Mouse (Mus musculus) embryonic facial prominence, embryonic 11.5 days (tissue): ENCODE measurements around the gene Apopt1. TPM values are rescaled to one million over a fixed set of nuclear protein-coding genes. Genes with fewer than 3 reads are reported as not detected.

Source experiments
- ATAC-seq: fragments of 200-750 bp; cut with Nextera tagmentation; replicated peaks from 2 replicates; pipeline ENCODE4 v1.8.0; 2017; ENCODE audit warnings: low read depth; ENCODE audit not compliant: insufficient number of reproducible peaks, low FRiP score, low TSS enrichment
- DNase-seq: peaks from one replicate; pipeline ENCODE4 v3.0.0-alpha.2; 2015; ENCODE audit warnings: low spot score
- H3K27ac ChIP-seq: fragments of 300-500 bp; sonication (generic); replicated peaks from 2 replicates; pipeline ENCODE4 v1.5.1; 2014; ENCODE audit warnings: mild to moderate bottlenecking, low read depth, low read length, control low read depth
- H3K27me3 ChIP-seq: fragments of 300-500 bp; sonication (generic); 2 replicates; pipeline ENCODE4 v1.6.1; 2014; ENCODE audit warnings: mild to moderate bottlenecking, low read length, moderate library complexity, mixed read lengths; ENCODE audit not compliant: control insufficient read depth, insufficient read depth
- H3K36me3 ChIP-seq: fragments of 300-500 bp; sonication (generic); replicated peaks from 2 replicates; pipeline ENCODE4 v1.6.1; 2014; ENCODE audit warnings: low read depth, mild to moderate bottlenecking, low read length, moderate library complexity, mixed read lengths; ENCODE audit not compliant: control insufficient read depth, insufficient read depth
- H3K4me1 ChIP-seq: fragments of 300-500 bp; sonication (generic); 2 replicates; pipeline ENCODE4 v1.6.1; 2014; ENCODE audit warnings: low read length, mixed read lengths; ENCODE audit not compliant: control insufficient read depth, insufficient read depth
- H3K4me2 ChIP-seq: fragments of 300-500 bp; sonication (generic); 2 replicates; pipeline ENCODE4 v1.6.1; 2014; ENCODE audit warnings: low read depth, mild to moderate bottlenecking, control low read depth, low read length, moderate library complexity
- H3K4me3 ChIP-seq: fragments of 300-500 bp; sonication (generic); 2 replicates; pipeline ENCODE4 v1.5.1; 2014; ENCODE audit warnings: low read depth, low read length, control low read depth
- H3K9ac ChIP-seq: fragments of 300-500 bp; sonication (generic); replicated peaks from 2 replicates; pipeline ENCODE4 v1.6.1; 2014; ENCODE audit warnings: mild to moderate bottlenecking, control low read depth, low read length
- H3K9me3 ChIP-seq: fragments of 300-500 bp; sonication (generic); replicated peaks from 2 replicates; pipeline ENCODE4 v1.6.1; 2016; ENCODE audit warnings: mild to moderate bottlenecking, low read length, inconsistent platforms, mixed read lengths; ENCODE audit not compliant: control insufficient read depth
- WGBS: fragments of 180-500 bp; shearing (Covaris S2); extraction: QIAGEN DNeasy Blood & Tissue Kit; methylation state at CpG from one replicate; pipeline ENCODE4 v1.1.7; 2014; 5-methylcytosine and 5-hydroxymethylcytosine counted together
- polyA plus RNA-seq: library from polyadenylated mRNA; unstranded; fragments of >200 nt; fragmentation: Nextera tagmentation; extraction: Ambion mirVana; gene quantifications from 2 replicates; pipeline ENCODE4 v1.2.1, GENCODE M21; 2014

The Apopt1 gene
- polyA plus RNA-seq, 1 experiment from 2014 or later: 57.7 TPM

GRCm38 (mm10) chr12:111682003-111682402 lies 31.1 kb upstream of the Apopt1 start:
- ATAC-seq (no peak), DNase-seq (no peak)
- Histone ChIP-seq H3K27me3 (no peaks in the 10 kb centered on the region), H3K9me3 (no peaks in the 10 kb centered on the region), H3K4me2 (no peak overlapping the region), H3K9ac (no peak overlapping the region), H3K36me3 (no peaks in the 10 kb centered on the region; the same call in 1 of the 2 replicates), H3K4me1 (peaks cover 6% of the 10 kb centered on the region; the same call in 1 of the 2 replicates), H3K27ac (no peak overlapping the region), H3K4me3 (no peak overlapping the region)
- 84% methylated on average over 5 of the region's 5 CpGs for whole genome bisulfite sequencing

GRCm38 (mm10) chr12:111682806-111683205 lies 30.3 kb upstream of the Apopt1 start:
- H3K4me3 ChIP-seq: no peak overlapping the region
- H3K4me1 ChIP-seq: peaks cover 6% of the 10 kb centered on the region; the same call in 1 of the 2 replicates
- H3K9ac ChIP-seq: no peak overlapping the region
- no peaks in the 10 kb centered on the region for H3K9me3 ChIP-seq
- H3K27ac ChIP-seq: no peak overlapping the region
- DNase-seq (no peak), ATAC-seq (no peak)
- H3K4me2 ChIP-seq: no peak overlapping the region
- 64% methylated on average over 5 of the region's 5 CpGs for WGBS
- no peaks in the 10 kb centered on the region for H3K27me3 ChIP-seq
- H3K36me3 ChIP-seq: no peaks in the 10 kb centered on the region; the same call in 1 of the 2 replicates

- WGBS: 91% methylated on average over 4 of the region's 4 CpGs
- Histone ChIP-seq H3K27ac (no peak overlapping the region), H3K4me2 (no peak overlapping the region), H3K4me1 (no peaks in the 10 kb centered on the region), H3K4me3 (no peak overlapping the region), H3K36me3 (no peaks in the 10 kb centered on the region; the same call in 1 of the 2 replicates), H3K9ac (no peak overlapping the region), H3K9me3 (no peaks in the 10 kb centered on the region), H3K27me3 (no peaks in the 10 kb centered on the region)
- DNase-seq (no peak), ATAC-seq (no peak)
Observed at GRCm38 (mm10) chr12:111686390-111686789, 26.7 kb upstream of the Apopt1 start.

GRCm38 (mm10) chr12:111687350-111688068 lies 25.6 kb upstream of the Apopt1 start:
- no peaks in the 10 kb centered on the region for H3K4me1 ChIP-seq
- H3K9ac ChIP-seq: no peak overlapping the region
- no peaks in the 10 kb centered on the region; the same call in 1 of the 2 replicates for H3K36me3 ChIP-seq
- H3K4me3 ChIP-seq: no peak overlapping the region
- H3K9me3 ChIP-seq: no peaks in the 10 kb centered on the region
- DNase-seq (no peak), ATAC-seq (no peak)
- H3K4me2 ChIP-seq: no peak overlapping the region
- H3K27me3 ChIP-seq: no peaks in the 10 kb centered on the region
- WGBS: 40% methylated on average over 14 of the region's 14 CpGs
- no peak overlapping the region for H3K27ac ChIP-seq

DNA sequence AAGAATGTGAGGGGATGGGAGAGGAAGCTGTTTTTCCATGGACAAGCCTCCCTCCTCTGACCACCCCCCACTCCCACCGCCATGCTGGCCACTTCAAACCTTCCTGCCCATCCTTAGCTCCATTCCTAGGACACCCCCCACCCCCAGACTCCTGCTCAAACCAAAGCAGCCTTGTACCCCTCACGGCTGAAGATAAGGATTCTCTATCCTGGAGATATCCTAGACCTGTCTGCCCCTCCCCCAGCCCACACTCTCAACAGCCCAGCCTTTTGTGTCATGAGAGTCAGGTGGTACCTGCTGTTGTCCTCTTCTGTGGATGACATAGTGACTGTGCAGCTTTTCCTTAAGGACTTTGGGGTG lies 25.0 kb upstream of the Apopt1 start:
- no peak for ATAC-seq
- Histone ChIP-seq H3K4me3 (no peak overlapping the region), H3K9ac (no peak overlapping the region), H3K4me2 (no peak overlapping the region), H3K4me1 (no peaks in the 10 kb centered on the region), H3K27me3 (no peaks in the 10 kb centered on the region), H3K9me3 (no peaks in the 10 kb centered on the region), H3K36me3 (no peaks in the 10 kb centered on the region), H3K27ac (no peak overlapping the region)
- 39% methylated on average over 2 of the region's 2 CpGs for WGBS
- no peak for DNase-seq

GRCm38 (mm10) chr12:111689426-111689825 lies 23.6 kb upstream of the Apopt1 start:
- WGBS: 92% methylated on average over 11 of the region's 11 CpGs

DNA sequence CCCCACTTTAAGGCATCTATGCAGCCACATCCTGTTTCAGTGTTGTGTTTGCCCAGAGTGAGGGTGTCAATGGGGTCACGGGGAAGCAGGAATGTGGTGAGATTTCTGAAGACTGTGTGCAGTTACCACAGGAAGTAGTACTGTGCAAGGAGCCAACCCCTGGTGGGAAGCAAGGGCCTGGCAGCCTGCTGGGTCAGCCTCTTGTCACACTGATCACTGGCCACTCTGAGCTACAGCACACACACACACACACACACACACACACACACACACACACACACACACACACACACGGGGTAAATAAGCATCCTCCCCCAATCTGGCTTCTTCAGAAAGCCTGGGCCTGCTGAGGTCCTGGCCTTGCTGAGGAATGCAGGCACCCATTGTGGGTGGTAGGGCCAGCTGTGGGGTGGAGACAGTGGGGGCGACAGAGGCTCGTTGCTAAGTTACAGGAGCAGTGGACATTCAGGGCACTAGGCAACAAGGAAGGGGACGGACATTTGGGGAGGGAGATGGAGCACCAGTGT lies 21.7 kb upstream of the Apopt1 start:
- H3K9ac ChIP-seq: peak overlapping the region; percentile 4
- no peak overlapping the region for H3K4me3 ChIP-seq
- no peaks in the 10 kb centered on the region for H3K27me3 ChIP-seq

More at GRCm38 (mm10) chr12:111689426-111689825, 23.6 kb upstream of the Apopt1 start:
- DNase-seq (no peak), ATAC-seq (no peak)
- H3K9ac ChIP-seq: no peak overlapping the region
- no peaks in the 10 kb centered on the region for H3K27me3 ChIP-seq
- H3K9me3 ChIP-seq: no peaks in the 10 kb centered on the region
- peaks cover 11% of the 10 kb centered on the region for H3K4me1 ChIP-seq
- H3K36me3 ChIP-seq: no peaks in the 10 kb centered on the region
- H3K4me3 ChIP-seq: no peak overlapping the region
- H3K27ac ChIP-seq: no peak overlapping the region
- no peak overlapping the region for H3K4me2 ChIP-seq

GRCm38 (mm10) chr12:111692899-111693298 lies 20.2 kb upstream of the Apopt1 start:
- Histone ChIP-seq H3K9me3 (no peaks in the 10 kb centered on the region), H3K4me2 (no peak overlapping the region)

More for the DNA sequence above, 21.7 kb upstream of the Apopt1 start:
- DNase-seq (no peak), ATAC-seq (no peak)
- WGBS: 18% methylated on average over 5 of the region's 5 CpGs
- H3K36me3 ChIP-seq: no peaks in the 10 kb centered on the region
- H3K4me2 ChIP-seq: no peak overlapping the region
- peak overlapping the region; percentile 35; the same call in 1 of the 2 replicates for H3K27ac ChIP-seq
- H3K9me3 ChIP-seq: no peaks in the 10 kb centered on the region
- H3K4me1 ChIP-seq: peaks cover 18% of the 10 kb centered on the region

More at GRCm38 (mm10) chr12:111692899-111693298, 20.2 kb upstream of the Apopt1 start:
- DNase-seq (no peak), ATAC-seq (no peak)
- no peak overlapping the region for H3K4me3 ChIP-seq
- no peaks in the 10 kb centered on the region for H3K36me3 ChIP-seq
- H3K27ac ChIP-seq: peak overlapping the region; percentile 61; the same call in 1 of the 2 replicates
- H3K9ac ChIP-seq: no peak overlapping the region
- H3K27me3 ChIP-seq: no peaks in the 10 kb centered on the region
- 74% methylated on average over 5 of the region's 5 CpGs for WGBS
- H3K4me1 ChIP-seq: peaks cover 18% of the 10 kb centered on the region
